Mouse (Mus musculus) stomach, embryonic 16.5 days (tissue): ENCODE measurements at regions not wholly inside any gene's neighbourhood (a gene's known extent, or its start where the extent isn't known, plus 50 kb on each side); places are given as distances from the start of the nearest gene placed in this dataset.
A peak's percentile ranks its signal among the peaks of the same experiment; 100 is the strongest.

Experiments
- ATAC-seq: fragments of 200-750 bp; cut with Nextera tagmentation; 2 replicates; pipeline ENCODE4 v1.8.0; 2017; ENCODE audit warnings: moderate number of reproducible peaks, moderate TSS enrichment; ENCODE audit not compliant: insufficient read depth, low FRiP score
- H3K27ac ChIP-seq: fragments of 300-500 bp; sonication (generic); 2 replicates; pipeline ENCODE4 v1.5.1; 2014; ENCODE audit warnings: low read length
- H3K27me3 ChIP-seq: fragments of 300-500 bp; sonication (generic); 2 replicates; pipeline ENCODE4 v1.6.1; 2014; ENCODE audit warnings: low read length, control low read depth, mixed read lengths; ENCODE audit not compliant: control insufficient read depth, insufficient read depth
- H3K36me3 ChIP-seq: fragments of 300-500 bp; sonication (generic); 2 replicates; pipeline ENCODE4 v1.6.1; 2014; ENCODE audit warnings: low read length; ENCODE audit not compliant: control insufficient read depth, insufficient read depth
- H3K4me1 ChIP-seq: fragments of 300-500 bp; sonication (generic); 2 replicates; pipeline ENCODE4 v1.6.1; 2014; ENCODE audit warnings: low read length, control low read depth, mixed read lengths; ENCODE audit not compliant: control insufficient read depth, insufficient read depth
- H3K4me2 ChIP-seq: fragments of 300-500 bp; sonication (generic); 2 replicates; pipeline ENCODE4 v1.6.1; 2014; ENCODE audit warnings: low read depth, low read length, mixed read lengths
- H3K4me3 ChIP-seq: fragments of 300-500 bp; sonication (generic); replicated peaks from 2 replicates; pipeline ENCODE4 v1.5.1; 2014; ENCODE audit warnings: mild to moderate bottlenecking, low read length
- H3K9ac ChIP-seq: fragments of 300-500 bp; sonication (generic); 2 replicates; pipeline ENCODE4 v1.6.1; 2014; ENCODE audit warnings: low read length
- H3K9me3 ChIP-seq: fragments of 300-500 bp; sonication (generic); replicated peaks from 2 replicates; pipeline ENCODE4 v1.6.1; 2016; ENCODE audit warnings: low read length, control low read depth; ENCODE audit not compliant: control insufficient read depth
- WGBS: fragments of 180-500 bp; shearing (Covaris S2); extraction: QIAGEN DNeasy Blood & Tissue Kit; methylation state at CpG from one replicate; pipeline ENCODE4 v1.1.7; 2014; 5-methylcytosine and 5-hydroxymethylcytosine counted together

GRCm38 (mm10) chr10:37326168-37326534 is 187.4 kb upstream of the Marcks start:
- WGBS = 43% methylated on average over 3 of the region's 3 CpGs
- Histone ChIP-seq H3K9me3 (no peaks in the 10 kb centered on the region), H3K27me3 (no peaks in the 10 kb centered on the region), H3K9ac (no peak overlapping the region; the same call in 1 of the 2 replicates), H3K36me3 (no peaks in the 10 kb centered on the region), H3K4me2 (0 out of 2 replicates have a peak overlapping the region, but pooled peaks have one; percentile 29), H3K4me1 (no peaks in the 10 kb centered on the region), H3K4me3 (no peak overlapping the region), H3K27ac (peak overlapping the region; percentile 72)
- no peak for ATAC-seq

- H3K36me3 ChIP-seq = no peaks in the 10 kb centered on the region
- peak overlapping the region; percentile 42 for H3K27ac ChIP-seq
- WGBS = 32% methylated on average over 6 of the region's 6 CpGs
Observed at GRCm38 (mm10) chr10:37325514-37326167, 186.9 kb upstream of the Marcks start.

GRCm38 (mm10) chr10:37323689-37324088 is 185.0 kb upstream of the Marcks start:
- no peak for ATAC-seq

More at GRCm38 (mm10) chr10:37325514-37326167, 186.9 kb upstream of the Marcks start:
- no peaks in the 10 kb centered on the region for H3K4me1 ChIP-seq
- no peaks in the 10 kb centered on the region for H3K27me3 ChIP-seq
- peak; percentile 94 for ATAC-seq
- no peak overlapping the region for H3K9ac ChIP-seq
- no peak overlapping the region for H3K4me2 ChIP-seq
- no peaks in the 10 kb centered on the region for H3K9me3 ChIP-seq
- H3K4me3 ChIP-seq = no peak overlapping the region

DNA sequence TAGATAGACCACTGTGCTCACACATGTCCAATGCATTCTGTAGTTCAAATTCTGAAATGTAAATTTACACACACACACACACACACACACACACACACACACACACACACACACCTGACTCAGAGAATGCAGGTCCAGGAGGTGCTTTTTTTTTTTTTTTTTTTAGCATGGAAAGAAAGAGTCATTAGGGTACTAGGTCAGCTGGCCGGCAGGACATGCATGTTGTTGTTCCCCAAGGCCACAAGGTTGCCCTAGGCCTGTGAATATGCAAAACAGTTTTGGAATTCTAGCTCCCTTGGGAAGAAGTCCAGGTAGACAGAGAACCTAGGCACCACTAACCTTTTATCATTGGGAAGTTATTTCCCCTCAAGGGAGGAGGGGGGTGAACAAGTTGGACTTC is 184.1 kb upstream of the Marcks start:
- no peak for ATAC-seq
- no peak overlapping the region for H3K27ac ChIP-seq
- H3K36me3 ChIP-seq = no peaks in the 10 kb centered on the region
- H3K4me2 ChIP-seq = no peak overlapping the region
- H3K9ac ChIP-seq = no peak overlapping the region
- 94% methylated on average over 1 of the region's 1 CpGs for WGBS
- no peak overlapping the region for H3K4me3 ChIP-seq
- H3K27me3 ChIP-seq = no peaks in the 10 kb centered on the region
- H3K9me3 ChIP-seq = no peaks in the 10 kb centered on the region
- H3K4me1 ChIP-seq = no peaks in the 10 kb centered on the region

More at GRCm38 (mm10) chr10:37323689-37324088, 185.0 kb upstream of the Marcks start:
- Histone ChIP-seq H3K9me3 (no peaks in the 10 kb centered on the region), H3K27ac (no peak overlapping the region), H3K4me1 (no peaks in the 10 kb centered on the region), H3K4me2 (no peak overlapping the region), H3K9ac (no peak overlapping the region), H3K4me3 (no peak overlapping the region), H3K27me3 (no peaks in the 10 kb centered on the region), H3K36me3 (no peaks in the 10 kb centered on the region)
- 60% methylated on average over 1 of the region's 1 CpGs for WGBS

GRCm38 (mm10) chr10:37322310-37322709 is 183.6 kb upstream of the Marcks start:
- Histone ChIP-seq H3K27ac (no peak overlapping the region), H3K4me2 (no peak overlapping the region), H3K9ac (no peak overlapping the region), H3K4me1 (no peaks in the 10 kb centered on the region), H3K27me3 (no peaks in the 10 kb centered on the region), H3K4me3 (no peak overlapping the region), H3K36me3 (no peaks in the 10 kb centered on the region), H3K9me3 (no peaks in the 10 kb centered on the region)
- no peak for ATAC-seq
- WGBS = 91% methylated on average over 5 of the region's 5 CpGs

GRCm38 (mm10) chr10:37321171-37321570 is 182.5 kb upstream of the Marcks start:
- Histone ChIP-seq H3K9me3 (no peaks in the 10 kb centered on the region), H3K36me3 (no peaks in the 10 kb centered on the region), H3K4me3 (no peak overlapping the region), H3K9ac (no peak overlapping the region), H3K4me1 (no peaks in the 10 kb centered on the region), H3K27ac (no peak overlapping the region), H3K4me2 (no peak overlapping the region), H3K27me3 (no peaks in the 10 kb centered on the region)
- no peak for ATAC-seq
- WGBS = 84% methylated on average over 3 of the region's 3 CpGs

DNA sequence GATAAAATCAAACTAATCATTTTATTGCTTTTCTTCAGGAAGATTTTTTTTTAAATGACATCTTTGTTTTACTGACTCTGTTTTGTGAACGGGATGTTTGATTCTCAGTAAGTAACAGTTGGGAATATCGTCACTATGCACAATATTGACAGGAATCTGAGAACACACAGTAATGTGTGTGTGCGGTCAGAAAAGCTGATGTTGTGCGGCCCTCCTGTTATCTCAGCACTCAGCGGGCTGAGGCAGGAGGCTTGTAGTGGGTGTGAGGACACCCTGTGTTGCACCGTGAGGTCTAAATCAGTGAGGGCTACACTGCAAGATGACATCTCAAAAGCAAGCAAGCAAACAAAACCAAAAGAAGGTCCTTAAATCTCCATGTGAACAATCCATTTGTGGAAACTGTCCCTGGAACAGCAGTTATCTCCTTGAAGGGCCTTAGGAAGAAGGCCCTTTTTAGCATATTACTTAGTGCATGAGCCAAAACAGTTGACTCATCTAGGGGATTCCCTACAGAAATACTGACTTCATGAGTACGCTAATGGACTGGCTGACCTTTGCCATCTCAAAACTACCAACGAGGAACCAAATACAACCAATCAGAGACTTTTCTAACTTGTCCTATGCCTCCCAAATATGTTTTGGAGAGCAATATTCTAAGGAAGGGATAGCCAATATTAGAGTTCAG is 181.2 kb upstream of the Marcks start:
- H3K4me1 ChIP-seq = no peaks in the 10 kb centered on the region
- ATAC-seq = no peak
- H3K9me3 ChIP-seq = no peaks in the 10 kb centered on the region
- no peaks in the 10 kb centered on the region for H3K27me3 ChIP-seq
- WGBS = 86% methylated on average over 8 of the region's 8 CpGs
- H3K4me3 ChIP-seq = no peak overlapping the region
- H3K9ac ChIP-seq = no peak overlapping the region
- H3K36me3 ChIP-seq = no peaks in the 10 kb centered on the region
- H3K4me2 ChIP-seq = no peak overlapping the region
- H3K27ac ChIP-seq = no peak overlapping the region

GRCm38 (mm10) chr10:37316701-37317100 is 178.0 kb upstream of the Marcks start:
- no peak overlapping the region for H3K27ac ChIP-seq
- 86% methylated on average over 3 of the region's 3 CpGs for WGBS
- no peaks in the 10 kb centered on the region for H3K27me3 ChIP-seq
- ATAC-seq = no peak
- no peak overlapping the region for H3K9ac ChIP-seq
- no peaks in the 10 kb centered on the region for H3K36me3 ChIP-seq
- H3K4me2 ChIP-seq = no peak overlapping the region
- H3K4me1 ChIP-seq = no peaks in the 10 kb centered on the region
- no peaks in the 10 kb centered on the region for H3K9me3 ChIP-seq
- H3K4me3 ChIP-seq = no peak overlapping the region

DNA sequence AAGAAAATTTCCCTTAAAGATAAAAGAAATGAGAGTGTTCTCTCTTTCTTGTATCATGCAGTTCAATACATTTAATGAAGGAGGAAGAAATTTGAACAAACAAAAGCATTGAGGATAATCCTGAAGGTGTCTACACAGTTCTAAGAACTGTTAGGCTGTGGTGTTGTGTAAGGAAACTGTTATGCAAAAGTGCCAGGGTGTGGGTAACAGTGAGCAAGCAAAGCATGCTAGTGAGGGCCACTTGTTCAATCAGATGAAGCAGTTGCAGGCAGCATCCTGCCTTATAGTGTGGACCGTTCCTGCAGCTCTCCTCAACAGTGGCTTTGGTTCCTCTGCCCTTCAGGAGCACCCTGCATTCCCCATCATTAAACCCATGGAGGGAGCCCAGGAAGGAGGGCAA is 177.1 kb upstream of the Marcks start:
- ATAC-seq = no peak
- WGBS = 95% methylated on average over 1 of the region's 1 CpGs
- Histone ChIP-seq H3K9ac (no peak overlapping the region), H3K4me3 (no peak overlapping the region), H3K4me2 (no peak overlapping the region), H3K36me3 (no peaks in the 10 kb centered on the region), H3K4me1 (no peaks in the 10 kb centered on the region), H3K27ac (no peak overlapping the region), H3K9me3 (no peaks in the 10 kb centered on the region), H3K27me3 (no peaks in the 10 kb centered on the region)
